Mouse (Mus musculus) right cerebral cortex, postnatal 4 days (tissue): ENCODE data around the gene Il1r2.

Source experiments
- DNase-seq: peaks from one replicate; pipeline ENCODE4 v3.0.0-alpha.2; 2022

Il1r2 gene

DNA sequence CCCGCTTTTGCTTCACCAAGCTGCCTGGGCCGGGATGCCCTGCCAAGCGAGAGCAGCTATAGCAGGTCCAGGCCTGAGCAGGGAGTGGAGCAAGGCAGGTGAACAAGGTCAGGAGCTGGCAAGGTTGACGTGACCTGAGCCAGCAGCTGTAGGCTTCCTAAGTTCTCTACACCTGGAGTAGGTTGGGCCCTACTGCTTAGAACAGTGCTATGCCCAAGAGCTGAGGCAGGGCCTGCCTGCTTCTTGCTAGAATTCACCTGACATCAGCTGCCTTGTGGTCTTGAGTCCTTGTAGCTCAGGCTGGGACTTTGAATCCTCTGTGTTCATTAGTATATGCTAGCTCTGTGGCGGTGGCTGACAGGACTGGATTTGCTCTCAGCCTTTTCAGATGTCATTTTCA lies at the start of gene Il1r2:
TSS of gene Il1r2 (plus strand) at position 301 of the 400 bp plus-strand sequence.
- no peak for DNase-seq

DNA sequence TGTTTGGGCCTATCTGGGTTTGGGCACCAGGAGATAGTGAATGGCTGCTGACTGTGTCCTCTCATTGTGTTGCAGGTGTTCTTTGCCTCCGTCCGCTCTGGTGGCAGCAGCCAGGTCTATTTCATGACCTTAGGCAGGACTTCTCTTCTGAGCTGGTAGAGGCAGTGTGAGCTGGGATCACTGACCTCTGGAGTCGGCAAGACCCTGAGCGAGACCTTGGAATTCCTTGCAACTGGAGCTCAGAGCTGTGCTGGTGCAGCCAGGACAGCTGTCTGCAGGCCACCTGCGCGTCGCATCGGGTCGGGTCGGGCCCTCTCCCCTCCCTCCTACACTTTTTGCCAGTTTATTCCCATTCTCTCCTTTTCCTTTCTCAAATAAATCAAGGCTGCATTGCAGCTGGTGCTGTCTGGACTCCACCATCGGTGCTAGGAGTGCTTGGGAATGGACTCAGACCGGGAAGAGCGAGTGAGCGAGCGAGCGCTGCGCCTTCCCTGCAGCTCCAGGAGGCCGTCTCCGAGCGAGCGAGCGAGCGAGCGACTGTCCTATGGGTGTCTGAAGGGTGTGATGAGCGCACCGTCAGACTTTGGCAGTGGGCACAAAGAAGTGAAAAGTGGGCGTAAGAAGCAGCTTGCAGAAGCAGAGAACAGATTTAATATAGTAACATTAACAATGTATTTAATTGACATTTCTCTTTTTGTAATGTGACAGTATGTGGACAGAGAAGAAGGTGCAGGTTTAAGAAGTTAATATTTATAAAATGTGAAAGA lies 49.1 kb upstream of the Il1r2 start:
- DNase-seq, result no peak

DNA sequence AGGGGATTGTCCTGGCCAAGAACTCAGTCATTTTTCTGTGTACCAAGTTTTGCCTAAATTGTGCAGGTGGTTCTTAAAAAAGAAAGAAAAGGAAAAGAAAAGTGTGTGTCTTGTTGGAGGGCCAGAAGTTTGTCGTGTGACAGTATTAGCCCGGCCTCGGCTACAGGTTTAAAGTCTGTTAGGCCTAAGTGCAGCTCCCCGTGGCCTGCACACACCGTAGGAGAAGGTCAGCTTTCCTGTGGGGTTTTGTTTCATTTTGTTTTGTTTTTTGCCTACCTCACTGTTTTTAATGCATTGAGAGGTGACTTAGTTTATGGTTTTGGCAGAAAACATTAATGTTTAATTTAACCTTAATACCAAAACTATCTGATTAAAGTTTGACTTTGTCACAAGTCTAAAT lies 48.5 kb upstream of the Il1r2 start:
- no peak for DNase-seq

DNA sequence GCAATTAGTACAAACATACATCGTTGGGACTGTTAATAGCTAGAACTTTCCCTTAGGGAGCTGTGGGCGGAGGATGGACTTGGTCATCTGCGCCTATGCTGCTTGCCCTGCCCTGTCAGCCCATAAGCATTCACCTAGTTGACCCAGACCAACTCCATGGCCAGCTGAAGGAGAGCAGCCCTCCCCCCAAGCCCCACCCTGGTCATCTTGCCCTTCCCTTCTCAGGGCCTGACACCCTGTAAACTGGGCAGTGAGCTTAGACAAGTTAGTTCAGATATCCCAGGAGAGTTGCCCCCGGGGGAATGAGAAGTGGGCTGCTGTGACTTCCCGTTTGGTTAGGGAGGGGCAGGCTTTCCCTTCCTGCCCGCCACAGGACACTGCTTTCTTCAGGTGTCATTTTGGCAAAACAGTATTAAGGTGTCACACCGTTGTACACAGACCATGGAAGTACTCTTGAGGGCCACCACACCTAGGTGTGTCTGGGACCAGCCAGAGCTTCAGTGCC lies 46.7 kb upstream of the Il1r2 start:
- DNase-seq, result no peak

DNA sequence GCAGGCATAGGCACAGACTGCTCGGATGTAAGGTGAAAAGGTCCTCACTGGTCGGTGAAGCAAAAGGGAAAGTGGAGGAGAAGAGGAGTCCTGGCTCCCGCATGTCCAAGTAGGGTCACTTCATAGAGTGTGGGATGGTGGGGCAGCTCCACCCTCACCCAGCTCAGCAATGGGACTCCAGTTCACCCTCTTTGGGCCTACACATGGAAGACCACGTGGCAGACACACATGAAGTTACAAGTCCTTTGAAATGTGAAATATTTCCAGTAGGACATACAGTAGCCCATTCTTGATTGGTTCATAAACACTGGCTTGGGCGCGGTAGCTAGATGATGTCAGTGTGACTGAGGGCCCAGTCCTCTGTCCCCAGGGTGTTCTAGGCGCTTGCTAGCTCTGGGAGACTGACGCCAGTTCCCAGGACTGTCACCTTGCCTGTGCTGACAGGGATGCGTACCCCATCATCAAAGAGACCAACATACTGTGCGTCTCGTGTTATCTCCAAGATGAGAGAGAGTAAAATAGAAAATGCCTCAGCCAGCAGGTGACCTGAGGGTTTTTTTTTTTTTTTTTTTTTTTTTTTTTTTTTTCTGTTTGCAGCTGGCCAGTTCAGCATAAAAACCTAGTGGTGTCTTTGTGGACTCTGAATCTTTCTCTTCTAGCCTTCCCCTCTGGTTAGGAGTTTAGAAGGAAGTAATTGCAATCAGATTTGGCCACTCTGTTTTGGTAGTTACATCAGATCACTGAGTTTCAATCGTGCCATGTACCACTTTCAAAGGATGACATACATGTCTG lies 45.5 kb upstream of the Il1r2 start:
- no peak for DNase-seq

DNA sequence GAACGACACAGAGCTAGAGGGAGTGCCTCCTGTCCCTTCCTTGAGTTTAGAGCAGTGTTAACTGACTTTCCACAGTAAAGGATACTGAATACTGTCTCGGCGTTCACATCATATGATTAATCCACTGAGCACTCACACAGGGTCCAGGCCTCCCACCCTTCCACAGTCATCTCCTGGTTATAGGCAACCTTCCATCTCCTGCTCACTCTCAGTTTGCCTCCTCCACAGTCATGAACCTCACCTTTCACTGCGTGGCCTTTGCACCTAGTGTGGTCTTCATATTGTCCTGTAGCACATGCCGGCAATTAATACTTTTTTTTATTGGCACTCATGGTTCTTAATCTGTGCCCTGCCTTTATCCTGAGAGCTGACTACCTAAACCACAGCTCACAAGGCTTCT lies 44.3 kb upstream of the Il1r2 start:
- DNase-seq, result no peak

DNA sequence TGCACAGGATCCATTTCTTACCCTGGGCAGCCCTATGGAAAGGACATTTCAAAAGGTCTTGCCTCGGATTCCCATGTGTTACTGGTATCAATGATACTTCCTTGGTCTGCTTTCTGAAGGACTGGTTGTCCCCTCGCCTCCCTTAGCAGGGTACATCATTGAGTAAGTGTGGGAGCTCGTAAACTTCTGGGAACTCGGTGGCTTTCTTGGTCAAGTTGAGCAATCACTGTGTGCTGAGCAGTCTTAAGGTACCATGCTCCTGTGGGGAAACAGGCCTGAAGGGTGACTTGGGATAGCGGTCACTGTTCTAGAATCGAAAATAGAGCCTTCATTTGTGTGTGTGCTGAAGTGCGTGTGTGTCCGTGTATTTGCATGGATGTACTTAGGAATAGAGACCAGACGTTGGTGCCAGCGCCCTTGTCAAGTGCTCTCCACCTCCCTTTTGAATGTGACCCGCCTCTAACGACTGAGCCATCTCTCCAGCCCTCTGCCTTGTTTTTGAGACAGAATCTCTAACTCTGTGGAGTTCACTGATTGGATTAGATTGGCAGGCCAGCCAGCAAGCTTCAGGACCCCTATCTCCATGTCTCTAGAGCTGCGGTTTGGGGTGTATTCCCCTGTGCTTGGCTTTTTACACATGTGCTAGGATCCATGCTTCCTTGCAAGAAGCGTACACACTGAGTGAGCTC lies 43.4 kb upstream of the Il1r2 start:
- no peak for DNase-seq

DNA sequence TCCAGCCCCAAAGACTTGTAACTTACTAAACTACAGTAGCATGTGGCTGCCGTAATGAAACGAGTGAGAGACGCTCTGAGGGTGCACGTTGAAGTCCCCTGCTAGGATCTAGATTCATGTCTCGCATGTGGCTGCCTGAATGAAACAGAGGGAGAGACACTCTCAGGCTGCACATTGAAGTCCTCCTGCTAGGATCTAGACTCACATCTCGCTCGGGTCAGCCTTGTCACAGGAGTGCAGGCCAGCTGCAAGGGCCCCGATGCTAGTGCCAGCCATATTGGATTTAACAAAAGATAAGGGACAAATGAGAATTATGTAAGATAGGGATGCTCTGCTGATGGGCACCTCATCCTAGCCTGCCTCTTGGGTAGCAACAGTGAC lies 42.9 kb upstream of the Il1r2 start:
- DNase-seq, result no peak

DNA sequence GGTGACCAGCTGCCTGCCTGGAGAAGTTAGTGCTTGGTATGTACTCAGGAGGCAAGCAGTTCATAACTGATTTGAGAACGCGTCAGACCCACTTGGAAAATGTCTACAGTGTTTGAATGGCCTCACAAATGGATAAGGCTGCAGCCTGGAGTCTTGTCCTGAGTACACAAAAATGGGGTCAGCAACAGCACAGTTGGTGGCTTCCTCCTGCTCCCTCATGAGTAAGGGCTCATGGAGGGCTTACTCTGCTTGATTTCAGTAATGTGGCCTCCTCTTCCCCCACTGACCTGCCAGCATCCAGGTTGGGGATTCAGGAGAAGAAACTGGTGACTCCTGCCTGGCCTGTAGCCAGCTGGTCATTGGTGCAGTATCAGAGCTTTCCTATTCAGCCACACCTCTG lies 42.3 kb upstream of the Il1r2 start:
- no peak for DNase-seq

DNA sequence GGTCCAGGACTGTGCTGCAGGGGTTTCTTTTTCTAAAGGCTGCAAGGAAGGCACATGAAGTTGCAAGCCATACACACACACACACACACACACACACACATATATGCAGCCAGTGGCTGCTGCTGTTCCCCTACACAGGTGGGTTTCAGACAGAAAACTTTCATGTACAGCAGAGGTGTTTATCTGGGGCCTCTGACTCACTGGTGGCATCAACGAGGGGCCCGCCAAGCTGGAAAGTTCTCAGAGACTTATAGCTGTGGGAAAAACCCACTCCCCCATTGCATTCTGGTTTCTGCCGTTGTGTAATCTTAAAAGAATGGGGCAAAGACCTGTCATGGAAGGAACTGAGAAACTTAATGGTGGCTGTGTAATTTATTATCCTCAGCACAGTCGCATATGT lies 40.6 kb upstream of the Il1r2 start:
- no peak for DNase-seq

DNA sequence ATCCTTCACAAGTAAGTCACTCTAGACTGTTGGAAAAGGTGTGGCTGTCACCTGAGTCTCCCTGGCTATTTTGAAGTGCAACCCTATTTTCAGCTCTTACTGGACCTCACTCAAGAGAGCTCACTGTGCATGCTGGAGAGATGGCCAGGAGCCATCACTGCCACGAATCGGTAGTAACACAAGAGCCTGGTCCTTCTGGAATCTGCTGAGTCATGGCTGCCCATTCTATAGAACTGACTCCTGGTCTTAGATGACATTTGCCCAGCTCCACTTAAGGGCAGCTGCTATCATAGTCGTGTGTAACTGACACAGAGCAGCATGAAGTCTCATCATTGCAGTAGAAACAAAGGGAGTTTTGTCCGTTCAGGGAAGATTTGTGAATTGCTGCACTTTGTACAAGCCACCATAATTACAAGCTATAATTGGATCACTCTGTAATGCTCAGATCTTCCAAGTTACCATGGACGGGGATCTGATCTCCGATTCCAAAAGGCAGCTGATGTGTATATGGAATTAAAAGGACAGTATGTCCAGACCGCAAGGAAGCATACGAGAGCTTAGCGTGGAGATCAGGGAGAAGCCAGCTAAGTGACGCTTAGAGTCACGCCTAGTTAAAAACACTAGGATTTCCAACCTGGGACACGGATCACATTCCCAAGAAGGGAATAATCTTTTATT lies 40.0 kb upstream of the Il1r2 start:
- no peak for DNase-seq

DNA sequence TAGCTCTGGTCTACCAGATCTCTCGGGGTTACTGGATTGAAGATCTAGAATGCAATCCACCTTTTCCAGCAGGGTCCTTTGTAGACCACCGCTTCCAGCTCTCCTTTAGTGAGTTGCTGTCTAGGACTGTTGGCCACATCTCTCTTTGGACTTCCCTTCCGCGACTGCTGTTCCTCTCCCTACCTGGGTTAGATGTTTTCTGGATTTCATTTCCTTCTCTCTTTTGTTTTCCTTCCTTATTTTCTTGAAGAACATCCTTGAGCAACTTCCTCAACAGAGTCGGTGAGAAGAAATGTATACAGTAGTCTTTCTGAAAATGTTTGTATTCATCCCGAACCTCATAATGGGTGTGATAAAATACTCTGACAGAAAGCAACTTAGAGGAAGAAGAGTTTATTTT lies 36.0 kb upstream of the Il1r2 start:
- DNase-seq, result no peak

DNA sequence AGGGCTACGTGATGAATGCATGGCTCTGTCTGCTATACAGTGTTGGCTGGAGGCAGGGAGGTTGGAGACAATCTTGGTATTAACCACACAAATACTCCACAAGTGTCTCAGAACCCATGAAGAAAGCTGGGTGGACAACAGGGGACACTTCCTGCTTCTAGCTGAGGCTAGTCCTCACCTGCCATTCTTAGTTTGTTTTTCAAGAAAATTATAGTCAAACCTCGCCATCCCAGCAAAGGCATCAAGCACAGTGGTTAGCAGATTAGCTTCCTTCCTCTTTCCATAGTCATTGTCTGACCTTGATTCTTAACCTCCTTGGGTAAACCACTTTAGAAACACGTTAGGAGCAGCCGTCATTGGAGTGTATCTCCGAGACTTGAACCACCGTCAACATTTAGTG lies 28.2 kb upstream of the Il1r2 start:
- no peak for DNase-seq

DNA sequence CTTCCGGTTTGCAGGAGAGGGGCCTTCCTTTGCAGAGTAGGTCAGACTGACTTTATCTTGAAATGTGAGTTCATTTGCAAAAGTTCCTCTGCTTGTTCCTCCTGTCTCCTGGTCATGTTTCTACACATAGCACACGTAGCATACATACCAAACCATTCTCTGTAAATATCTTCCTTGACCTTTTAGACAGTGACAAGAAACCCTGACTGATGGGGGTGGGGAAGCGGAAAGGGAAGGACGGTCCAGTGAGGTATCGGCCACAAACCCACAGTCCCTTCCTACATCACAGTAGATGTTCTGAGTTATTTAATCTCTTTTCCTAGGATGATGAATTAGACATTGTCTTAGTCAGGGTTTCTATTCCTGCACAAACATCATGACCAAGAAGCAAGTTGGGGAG lies 27.3 kb upstream of the Il1r2 start:
- DNase-seq, result no peak

DNA sequence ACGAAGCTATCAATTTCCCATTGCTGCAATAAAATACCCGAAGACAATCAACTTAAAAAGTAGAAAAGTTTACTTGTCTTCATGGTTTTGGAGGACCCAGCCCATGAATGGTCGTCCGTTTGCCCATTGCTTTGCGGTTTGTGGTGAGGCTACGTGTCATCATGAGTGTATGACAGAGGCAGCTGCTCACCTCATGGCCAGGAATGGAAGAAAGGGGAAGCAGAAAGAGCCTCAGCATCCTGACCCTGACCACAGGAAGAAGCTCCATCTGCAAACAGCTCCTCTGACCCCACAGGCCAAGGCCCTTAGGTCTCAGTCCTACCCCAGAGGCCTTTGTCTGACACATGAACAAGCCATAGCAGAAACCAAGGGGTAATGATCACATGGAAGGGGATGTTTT lies 22.7 kb upstream of the Il1r2 start:
- no peak for DNase-seq

DNA sequence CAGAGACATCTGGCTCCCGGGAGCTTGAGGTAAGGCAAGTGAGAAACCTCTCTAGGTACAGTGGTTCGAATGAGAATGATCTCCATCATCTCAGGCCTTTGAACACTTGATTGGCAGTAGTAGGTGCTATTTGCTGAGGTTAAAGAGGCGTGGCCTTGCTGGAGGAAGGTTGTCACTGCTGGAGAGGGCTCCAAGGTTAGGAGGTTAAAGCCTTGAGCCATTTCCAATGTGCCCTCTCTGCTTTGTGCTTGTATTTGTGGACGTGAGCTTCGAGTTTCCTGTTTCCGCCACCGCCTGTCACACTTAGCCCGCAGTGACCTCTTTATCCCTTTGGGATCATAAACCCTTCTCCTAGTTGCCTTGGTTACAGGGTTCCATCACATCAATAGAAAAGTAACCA lies 21.7 kb upstream of the Il1r2 start:
- DNase-seq, result no peak

DNA sequence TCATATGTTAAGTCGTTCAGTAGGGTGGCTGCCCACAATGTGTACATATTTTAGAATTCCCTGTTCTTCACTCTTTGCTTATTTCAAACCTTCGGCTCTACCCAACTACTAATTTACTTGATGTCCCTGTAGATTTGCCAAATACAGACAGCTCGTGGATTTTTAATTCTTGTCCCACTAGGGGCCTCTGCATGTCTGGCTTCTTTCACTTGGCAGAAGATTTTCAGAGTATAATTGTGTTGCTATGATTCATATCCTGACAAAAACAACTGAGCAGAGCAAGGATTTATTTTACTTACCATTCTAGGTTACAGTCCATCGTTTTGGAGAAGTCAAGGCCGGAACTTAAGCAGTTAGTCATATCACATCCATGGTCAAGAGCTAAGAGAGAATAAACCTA lies 20.8 kb upstream of the Il1r2 start:
- no peak for DNase-seq

DNA sequence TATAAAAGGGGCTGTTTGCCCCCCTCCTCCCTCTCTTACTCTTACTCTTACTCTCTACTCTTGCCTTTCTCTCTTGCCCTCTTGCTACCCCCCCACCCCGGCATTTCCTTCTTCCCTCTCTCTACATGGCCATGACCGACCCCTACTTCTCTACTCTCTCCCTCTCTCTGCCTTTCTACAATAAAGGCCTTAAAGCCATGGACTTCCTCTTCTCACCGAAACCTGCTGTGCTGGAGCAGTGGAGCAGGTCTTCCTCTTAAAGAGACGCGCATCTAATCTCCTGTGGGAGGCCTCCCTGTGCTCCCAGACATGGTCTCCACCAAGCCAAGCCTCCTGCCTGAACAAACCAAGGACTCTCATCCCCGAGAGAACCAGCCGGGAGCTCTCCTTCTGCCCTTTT lies 18.8 kb upstream of the Il1r2 start:
- DNase-seq, result no peak

DNA sequence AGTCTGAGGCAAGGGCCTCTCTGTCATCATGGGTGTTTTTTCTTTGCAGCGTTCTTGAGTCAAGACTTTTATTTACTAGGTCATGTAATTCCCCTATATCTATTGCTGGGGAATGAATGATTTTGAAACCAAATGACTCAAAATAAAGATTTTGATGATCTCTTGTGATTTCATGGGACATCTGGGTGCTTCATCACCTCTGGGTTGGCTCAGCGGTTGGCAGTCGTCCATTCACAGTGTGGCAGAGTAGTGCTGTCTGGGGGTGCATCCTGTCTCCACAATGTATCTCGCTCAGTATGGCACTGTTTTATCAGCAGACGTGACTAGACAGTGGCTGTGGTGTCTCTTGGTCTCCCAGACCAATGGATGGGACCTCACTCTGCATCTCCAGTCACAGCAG lies 17.9 kb upstream of the Il1r2 start:
- no peak for DNase-seq

DNA sequence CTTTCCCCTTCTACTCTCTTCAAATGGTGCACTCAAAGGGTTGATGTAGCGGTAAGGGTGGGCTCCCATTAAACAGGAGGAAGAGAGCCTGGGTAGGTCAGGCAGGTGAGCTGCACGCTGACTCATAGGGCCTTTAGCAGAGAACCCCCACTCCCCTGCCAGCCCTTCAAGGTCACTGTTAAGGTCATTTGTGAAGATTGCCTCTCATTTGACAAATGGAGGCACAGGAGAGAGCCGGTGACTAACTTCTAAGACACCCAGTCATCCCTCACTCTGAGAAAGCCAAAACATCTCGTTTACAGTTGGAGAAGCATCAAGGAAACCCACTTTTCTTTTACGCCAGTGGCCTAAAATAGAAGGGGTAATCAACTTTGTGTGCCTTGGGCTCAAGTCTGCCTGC lies 16.5 kb upstream of the Il1r2 start:
- no peak for DNase-seq

DNA sequence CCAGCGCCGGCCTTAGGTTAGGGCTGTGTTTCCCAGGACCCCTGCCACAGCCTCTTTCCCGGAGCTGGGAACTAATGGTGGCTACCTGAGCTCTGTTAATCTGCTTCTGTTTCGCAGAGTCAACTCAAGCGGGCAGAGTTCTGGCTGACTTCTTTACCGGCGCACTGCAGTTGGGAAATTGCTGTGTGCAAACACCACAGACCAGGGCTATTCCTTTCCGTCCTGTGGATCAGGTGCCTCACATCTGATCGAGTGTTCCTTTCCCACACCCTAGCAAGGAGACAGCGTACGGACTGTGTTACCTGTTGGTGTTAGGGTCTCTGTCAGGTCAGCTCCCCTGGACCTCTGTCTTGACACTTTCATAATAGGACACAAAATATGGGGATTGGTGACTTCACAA lies 15.9 kb upstream of the Il1r2 start:
- DNase-seq, result no peak

DNA sequence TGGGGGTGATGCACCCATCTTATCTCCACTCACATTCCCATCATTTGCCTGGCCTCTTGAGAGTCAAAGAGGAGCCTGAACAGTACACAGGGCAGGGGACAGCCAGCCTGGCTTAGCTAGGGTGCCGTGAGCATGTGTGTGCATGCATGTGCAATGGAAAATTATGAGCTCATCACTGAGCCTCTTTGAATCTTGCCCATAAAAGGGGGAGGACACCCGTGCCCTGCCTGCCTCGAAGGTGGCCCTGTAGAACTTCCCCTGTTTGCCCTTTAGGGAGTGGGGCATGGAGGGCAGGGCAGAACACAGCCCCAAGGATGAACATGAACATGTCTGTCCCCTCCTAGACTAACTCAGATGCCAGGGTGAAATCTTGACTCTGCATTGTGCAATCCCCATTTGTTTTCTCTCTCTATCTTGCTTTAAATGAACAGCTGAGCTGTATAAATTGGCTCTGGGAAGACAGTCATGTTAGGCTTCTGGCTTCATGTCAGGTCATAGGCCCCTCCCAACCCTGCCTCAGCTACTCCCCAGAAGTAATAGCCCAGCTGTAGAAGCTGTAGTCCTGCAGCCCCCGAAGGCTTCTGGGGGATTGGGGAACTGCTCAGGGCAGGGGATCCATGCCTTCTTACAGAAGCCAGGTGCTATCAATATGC lies 14.6 kb upstream of the Il1r2 start:
- no peak for DNase-seq

DNA sequence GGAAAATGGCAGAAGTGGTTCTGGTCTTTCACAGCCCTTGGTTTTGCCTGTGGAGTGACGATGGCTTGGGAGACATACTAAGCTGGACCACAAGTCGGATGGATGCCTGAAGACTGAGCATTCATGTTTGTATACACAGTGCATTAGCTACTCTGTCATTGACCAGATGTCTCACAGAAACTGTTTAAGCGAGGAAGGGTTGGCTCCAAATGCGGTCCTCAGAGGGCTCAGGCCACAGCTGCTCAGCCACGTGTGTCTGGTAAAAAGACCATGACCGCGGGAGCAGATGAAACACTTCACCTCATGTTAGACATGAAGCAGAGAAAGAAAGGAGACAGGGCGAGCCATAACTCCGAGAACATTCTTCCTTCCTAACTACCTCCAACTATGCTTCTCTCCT lies 12.5 kb upstream of the Il1r2 start:
- no peak for DNase-seq
